Mouse (Mus musculus): ENCODE data around the gene Tmem132e. TPM values are rescaled to one million over a fixed set of nuclear protein-coding genes. Genes with fewer than 3 reads are reported as not detected.

The Tmem132e gene
- total and polyA plus RNA-seq, 3 experiments = not detected

DNA sequence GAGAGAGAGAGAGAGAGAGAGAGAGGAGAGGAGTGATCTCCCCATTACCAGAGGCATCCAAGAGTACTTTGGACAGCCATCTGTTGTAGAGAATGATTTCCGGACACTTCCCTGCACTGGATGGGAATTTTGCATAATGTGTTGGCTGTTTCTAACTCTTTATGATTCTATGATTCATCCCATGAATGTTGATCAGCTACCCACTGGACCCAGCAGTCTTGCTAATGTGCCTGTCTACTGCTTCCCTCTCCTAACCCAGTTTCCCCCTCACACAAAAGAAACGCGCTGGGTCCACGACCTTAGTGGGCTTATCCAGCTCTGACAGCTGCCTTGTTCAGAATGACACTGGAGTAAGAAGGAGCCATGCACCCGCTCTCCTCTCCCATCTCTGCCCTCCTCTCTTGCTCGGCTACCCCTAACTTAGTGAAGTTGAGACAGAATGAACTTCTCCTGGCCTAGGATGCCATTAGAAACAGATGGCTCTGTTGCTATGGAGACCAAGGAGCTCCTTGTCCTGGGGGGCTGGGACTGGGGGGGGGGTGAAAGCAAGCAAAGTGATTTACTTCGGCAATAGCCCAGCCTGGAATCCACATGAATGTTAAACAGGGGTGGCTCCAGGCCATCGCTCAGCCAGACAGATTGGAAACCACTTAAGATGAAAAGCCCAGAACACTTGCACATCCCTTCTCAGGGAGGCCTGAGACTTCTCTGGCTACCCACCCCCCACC is 98.8 kb downstream of the Tmem132e start:
- Histone ChIP-seq H3K4me2 (ENCODE audit: insufficient read depth, low read depth, poor library complexity, severe bottlenecking) (no peak overlapping the region), H3K4me3 (replicated peaks in 1 of 3; ENCODE audit: low read depth in 2 of 3, low read length in 2 of 3, poor library complexity in 1 of 3) (no peak overlapping the region), H3K27me3 (replicated peaks) (peaks cover 91% of the 10 kb centered on the region), H3K9me3 (replicated peaks; ENCODE audit: low read length) (peaks cover 6% of the 10 kb centered on the region), H3K79me2 (replicated peaks; ENCODE audit: control insufficient read depth, extremely low read depth, insufficient read depth, poor library complexity, severe bottlenecking) (no peaks in the 10 kb centered on the region), H3K27ac (ENCODE audit: insufficient read depth, low read depth) (no peak overlapping the region), H3K36me3 (replicated peaks in 1 of 2; ENCODE audit: control insufficient read depth in 1 of 2, insufficient read depth in 1 of 2, low read length in 1 of 2) (no peaks in the 10 kb centered on the region), H3K9ac (ENCODE audit: insufficient read depth, low read depth) (no peak overlapping the region), H3K4me1 (ENCODE audit: control insufficient read depth in 1 of 2, insufficient read depth in 2 of 2) (no peaks in the 10 kb centered on the region)
- in situ Hi-C loops (cut with MboI; ENCODE audit: low pct_ligation_motif_present, low pct_unique_long_range_greater_than_20kb, low sequenced_read_pairs) = no loop called here
- dilution Hi-C loops (cut with MboI; ENCODE audit: extremely low pct_ligation_motif_present, extremely low pct_unique_long_range_greater_than_20kb, low sequenced_read_pairs) = no loop called here
- no peak for DNase-seq (ENCODE audit: extremely low read depth)
- TF ChIP-seq CHD1 (IDR thresholded peaks at IDR 0.05; ENCODE audit: low read depth, low read length) (no peak), TBP (conservative IDR thresholded peaks at IDR 0.05; ENCODE audit: low read depth, low read length) (no peak), JUN (IDR thresholded peaks at IDR 0.05; ENCODE audit: insufficient read depth, low read depth, low read length) (no peak), MAX (IDR thresholded peaks at IDR 0.05; ENCODE audit: low read length) (no peak), POLR2A (IDR thresholded peaks at IDR 0.05; ENCODE audit: low read depth, low read length) (no peak), UBTF (IDR thresholded peaks at IDR 0.05; ENCODE audit: low read depth, low read length) (no peak), RAD21 (IDR thresholded peaks at IDR 0.05; ENCODE audit: low read depth, low read length) (no peak), USF2 (conservative IDR thresholded peaks at IDR 0.05; ENCODE audit: low read depth, low read length) (no peak), MEF2A (IDR thresholded peaks at IDR 0.05; ENCODE audit: borderline replicate concordance, low read depth, low read length) (no peak), ZC3H11A (IDR thresholded peaks at IDR 0.05; ENCODE audit: low read depth, low read length) (no peak)

DNA sequence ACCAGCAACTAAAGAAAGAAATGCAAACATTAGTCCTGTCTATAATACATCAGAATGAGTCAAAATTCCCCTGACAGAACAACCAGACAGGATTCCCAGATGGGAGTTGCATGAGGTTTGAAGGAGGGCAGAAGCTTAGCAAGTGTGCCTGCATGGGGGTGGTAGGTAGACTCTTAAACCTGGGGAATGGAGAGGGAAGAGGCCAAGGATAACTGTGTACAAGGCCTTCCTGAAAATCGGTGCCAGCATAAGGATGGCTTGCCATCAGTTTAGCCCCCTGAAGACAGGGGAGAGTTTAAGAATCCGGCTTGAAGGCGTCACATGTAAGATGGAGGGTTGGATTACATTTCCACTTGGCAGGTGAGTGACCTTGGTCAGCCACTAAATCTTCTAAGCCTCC is 102.2 kb downstream of the Tmem132e start:
- no peak for DNase-seq (ENCODE audit: extremely low read depth)
- Histone ChIP-seq H3K27ac (ENCODE audit: insufficient read depth, low read depth) (no peak overlapping the region), H3K27me3 (replicated peaks) (peaks cover 88% of the 10 kb centered on the region), H3K4me3 (replicated peaks in 1 of 3; ENCODE audit: low read depth in 2 of 3, low read length in 2 of 3, poor library complexity in 1 of 3) (no peak overlapping the region), H3K9ac (ENCODE audit: insufficient read depth, low read depth) (no peak overlapping the region), H3K4me2 (ENCODE audit: insufficient read depth, low read depth, poor library complexity, severe bottlenecking) (no peak overlapping the region), H3K36me3 (replicated peaks in 1 of 2; ENCODE audit: control insufficient read depth in 1 of 2, insufficient read depth in 1 of 2, low read length in 1 of 2) (no peaks in the 10 kb centered on the region), H3K79me2 (replicated peaks; ENCODE audit: control insufficient read depth, extremely low read depth, insufficient read depth, poor library complexity, severe bottlenecking) (no peaks in the 10 kb centered on the region), H3K9me3 (replicated peaks; ENCODE audit: low read length) (no peaks in the 10 kb centered on the region), H3K4me1 (ENCODE audit: control insufficient read depth in 1 of 2, insufficient read depth in 2 of 2) (no peaks in the 10 kb centered on the region)
- dilution Hi-C loops (cut with MboI; ENCODE audit: extremely low pct_ligation_motif_present, extremely low pct_unique_long_range_greater_than_20kb, low sequenced_read_pairs) = no loop called here
- TF ChIP-seq USF2 (conservative IDR thresholded peaks at IDR 0.05; ENCODE audit: low read depth, low read length) = no peak
- TF ChIP-seq JUN (IDR thresholded peaks at IDR 0.05; ENCODE audit: insufficient read depth, low read depth, low read length) = no peak
- no peak for TF ChIP-seq USF1 (IDR thresholded peaks at IDR 0.05; ENCODE audit: low read depth, low read length)
- no peak for TF ChIP-seq KAT2A (IDR thresholded peaks at IDR 0.05; ENCODE audit: insufficient replicate concordance, low read length)
- TF ChIP-seq POLR2A (IDR thresholded peaks at IDR 0.05; ENCODE audit: low read depth, low read length) = no peak
- TF ChIP-seq ETS1 (conservative IDR thresholded peaks at IDR 0.05; ENCODE audit: low read depth, low read length) = no peak
- no peak for TF ChIP-seq RCOR1 (conservative IDR thresholded peaks at IDR 0.05; ENCODE audit: low read depth, low read length)
- no peak for TF ChIP-seq MAFK (IDR thresholded peaks at IDR 0.05; ENCODE audit: insufficient replicate concordance, low read length)
- no peak for TF ChIP-seq TBP (conservative IDR thresholded peaks at IDR 0.05; ENCODE audit: low read depth, low read length)
- TF ChIP-seq CHD1 (IDR thresholded peaks at IDR 0.05; ENCODE audit: low read depth, low read length) = no peak
- TF ChIP-seq MAX (IDR thresholded peaks at IDR 0.05; ENCODE audit: low read length) = no peak
- no peak for TF ChIP-seq ELF1 (IDR thresholded peaks at IDR 0.05; ENCODE audit: low read depth, low read length)
- in situ Hi-C loops (cut with MboI; ENCODE audit: low pct_ligation_motif_present, low pct_unique_long_range_greater_than_20kb, low sequenced_read_pairs) = no loop called here

Other genes starting within 250 kb of the Tmem132e start
- 133 and 247 TPM in 2 replicates for gene Ccl1, start 83.2 kb upstream of the Tmem132e start, total RNA-seq (2012; rRNA removed)
- gene Ccl1, start 83.2 kb upstream of the Tmem132e start, total RNA-seq (2014; rRNA removed) = 117 and 153 TPM in 2 replicates
- gene Ccl1, start 83.2 kb upstream of the Tmem132e start, polyA plus RNA-seq (2012; ENCODE audit: insufficient read length, low read depth) = 81.9 and 95.3 TPM in 2 replicates

Measured in CH12.LX (cell line).